Mouse (Mus musculus): Measurements from ENCODE around the gene Arhgef40. TPM values are rescaled to one million over a fixed set of nuclear protein-coding genes. Genes with fewer than 3 reads are reported as not detected.
"Not testable (repeated sequence)": the region's sequence is repeated elsewhere in the genome, so short reads cannot be mapped to it uniquely, and the experiment has no call there.

Gene Arhgef40
- total RNA-seq, 2 experiments from 2014 or later, result 60.8 to 78.7 TPM

- no peak for DNase-seq
Measured at GRCm38 (mm10) chr14:52019051-52019589, 34.6 kb downstream of the Arhgef40 start.

GRCm38 (mm10) chr14:52019590-52020340 is 35.2 kb downstream of the Arhgef40 start:
- DNase-seq, result peak; percentile 97

GRCm38 (mm10) chr14:52020486-52021137 is 36.1 kb downstream of the Arhgef40 start, which contains the start of gene Zfp219:
Gene Zfp219, minus strand, starts transcription at chr14:52020733.
- peak; percentile 86 for DNase-seq

GRCm38 (mm10) chr14:52021138-52021529 is 36.6 kb downstream of the Arhgef40 start:
- no peak for DNase-seq

GRCm38 (mm10) chr14:52021568-52022212 is 37.2 kb downstream of the Arhgef40 start:
- no peak for DNase-seq

GRCm38 (mm10) chr14:52022244-52022708 is 37.8 kb downstream of the Arhgef40 start:
- DNase-seq, result no peak

GRCm38 (mm10) chr14:52022709-52023459 is 38.4 kb downstream of the Arhgef40 start:
- peak; percentile 95 for DNase-seq

GRCm38 (mm10) chr14:52024133-52024532 is 39.6 kb downstream of the Arhgef40 start:
- DNase-seq, result no peak

- no peak for DNase-seq
Measured at GRCm38 (mm10) chr14:52026342-52026741, 41.8 kb downstream of the Arhgef40 start.

- no peak for DNase-seq
Measured at GRCm38 (mm10) chr14:52035926-52036325, 51.4 kb downstream of the Arhgef40 start.

- no peak for DNase-seq
Measured at GRCm38 (mm10) chr14:52039332-52039731, 54.8 kb downstream of the Arhgef40 start.

GRCm38 (mm10) chr14:52042359-52042758 is 57.8 kb downstream of the Arhgef40 start, which contains the start of gene Olfr221:
Gene Olfr221, minus strand, starts transcription at chr14:52042459.
- not testable (repeated sequence) for DNase-seq

GRCm38 (mm10) chr14:52043446-52043845 is 58.9 kb downstream of the Arhgef40 start:
- DNase-seq, result no peak

GRCm38 (mm10) chr14:52044901-52045678 is 60.6 kb downstream of the Arhgef40 start:
- DNase-seq, result peak; percentile 50

GRCm38 (mm10) chr14:52045966-52046565 is 61.5 kb downstream of the Arhgef40 start:
- no peak for DNase-seq

GRCm38 (mm10) chr14:52052720-52053119 is 68.2 kb downstream of the Arhgef40 start:
- not testable (repeated sequence) for DNase-seq

All from adrenal gland, postnatal 10 days (tissue).